Mouse (Mus musculus): ENCODE data around the gene Irf1.

The Irf1 gene

DNA sequence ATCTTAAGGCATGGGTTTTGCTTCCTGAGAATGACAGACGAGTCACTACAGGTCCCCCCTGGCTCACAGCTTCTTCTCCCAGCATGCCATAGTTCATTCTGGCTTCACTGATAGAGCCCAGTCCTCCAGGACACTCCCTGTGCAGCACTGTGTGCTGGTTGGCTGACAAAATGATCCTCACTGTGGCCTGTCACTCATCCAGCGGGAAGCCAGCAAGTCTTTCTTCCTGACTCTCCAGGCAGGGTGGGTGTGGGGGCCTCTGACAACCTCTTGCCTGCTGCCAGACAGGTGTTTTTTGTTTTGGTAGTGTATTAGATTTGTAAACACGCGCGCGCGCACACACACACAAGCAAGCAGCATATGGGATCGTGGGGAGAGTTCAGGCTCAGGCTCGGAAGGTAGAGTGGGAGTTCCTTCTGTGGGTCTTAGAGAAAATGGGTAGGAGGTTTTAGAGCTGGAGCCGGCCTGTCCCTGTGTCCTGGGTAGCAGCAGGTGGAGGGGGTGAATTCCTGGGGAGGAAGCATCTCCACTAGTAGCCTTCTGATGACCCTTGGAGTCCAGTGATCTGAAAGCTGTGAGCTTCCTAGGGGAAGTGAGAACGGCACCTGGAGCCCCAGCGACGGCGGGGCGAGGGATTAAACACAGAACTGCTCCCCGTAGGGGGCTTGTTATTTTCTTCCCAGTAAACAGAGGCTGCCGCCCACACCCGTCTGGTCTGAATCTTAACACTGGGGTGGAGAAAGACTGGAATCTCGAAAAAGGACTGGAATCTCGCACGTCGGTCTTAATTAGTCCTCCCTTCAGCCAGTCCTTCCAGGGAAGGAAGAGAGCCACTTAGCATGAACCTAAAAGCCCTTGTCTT is 10.0 kb upstream of the Irf1 start:
- DNase-seq (ENCODE audit: low read depth in 2 of 2, low spot score in 2 of 2) = no peak

- DNase-seq (ENCODE audit: low read depth in 2 of 2, low spot score in 2 of 2) = no peak
Observed at GRCm38 (mm10) chr11:53761284-53761683, 8.5 kb upstream of the Irf1 start.

DNA sequence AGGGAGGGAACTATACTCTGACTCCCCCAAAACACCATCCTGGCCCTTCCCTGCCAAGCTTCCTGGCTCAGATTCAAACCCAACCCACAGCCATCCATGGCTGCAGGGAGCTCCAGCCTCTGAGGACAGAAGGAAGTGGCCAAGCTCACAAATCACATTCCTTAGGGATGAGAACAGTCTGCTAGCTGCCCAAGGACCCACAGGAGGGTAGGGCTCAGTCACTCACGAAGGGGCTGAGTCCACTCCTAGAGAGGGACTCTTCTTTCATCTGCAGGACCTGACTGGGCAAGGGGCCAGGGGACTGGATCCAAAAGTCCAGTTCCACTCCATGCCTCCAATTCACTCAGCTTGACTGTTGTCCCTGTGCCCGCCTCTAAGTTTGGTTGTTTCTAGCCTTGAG is 8.0 kb upstream of the Irf1 start:
- DNase-seq (ENCODE audit: low read depth in 2 of 2, low spot score in 2 of 2) = no peak

DNA sequence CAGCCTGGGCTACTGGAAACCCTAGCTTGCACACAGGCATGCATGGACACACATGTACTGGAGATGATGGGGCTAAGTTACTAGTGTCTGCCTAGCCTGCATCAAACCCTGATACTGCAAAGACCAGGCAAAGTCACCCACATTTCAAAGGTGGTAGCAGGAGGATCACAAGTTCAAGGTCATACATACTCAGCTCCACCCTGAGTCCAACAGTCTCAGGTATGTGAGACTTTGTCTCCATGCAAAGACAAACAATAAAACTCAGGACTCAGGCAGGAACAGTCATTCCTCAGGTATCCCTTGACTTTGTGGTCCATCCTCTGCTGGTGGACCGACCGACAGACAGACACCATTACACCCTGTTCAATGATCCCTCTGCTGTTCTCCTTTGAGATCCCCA is 7.4 kb upstream of the Irf1 start:
- no peak for DNase-seq (ENCODE audit: low read depth in 2 of 2, low spot score in 2 of 2)

- DNase-seq (ENCODE audit: low read depth in 2 of 2, low spot score in 2 of 2) = peak in 1 of 2 experiments; percentile 53
Observed at GRCm38 (mm10) chr11:53762827-53763495, 6.9 kb upstream of the Irf1 start.

DNA sequence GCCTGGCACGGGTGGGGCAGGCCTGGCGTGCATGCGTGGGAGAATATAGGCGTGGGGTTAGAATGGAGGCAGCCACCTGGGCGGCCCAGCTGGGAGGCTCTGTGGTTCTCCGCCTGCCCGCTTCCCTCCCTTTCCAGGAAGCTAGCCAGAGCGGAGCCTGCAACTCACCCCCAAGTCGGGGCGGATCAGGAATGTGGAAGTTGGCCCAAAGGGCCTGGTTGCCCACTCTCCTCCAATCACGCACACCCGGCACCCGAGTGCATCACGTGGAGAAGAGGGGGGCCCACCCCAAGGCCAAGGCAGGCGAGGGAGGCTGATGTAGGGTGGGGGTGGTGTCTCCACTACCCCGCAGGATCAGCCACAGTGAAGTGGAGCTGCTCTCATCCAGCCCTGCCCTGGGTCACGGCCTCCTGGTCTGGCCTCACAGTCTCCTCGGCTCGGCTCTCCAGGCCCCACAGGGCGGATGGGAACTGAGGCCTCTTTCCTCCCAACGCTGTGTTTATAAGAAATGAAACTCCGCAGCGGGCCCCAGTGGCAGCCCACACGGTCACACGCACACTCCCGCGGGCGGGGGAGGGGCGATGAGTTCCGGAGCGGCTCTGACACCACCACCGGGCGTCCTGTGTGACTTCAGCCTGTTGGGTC is 6.2 kb upstream of the Irf1 start:
- peak; percentile 90 to 94 for DNase-seq (ENCODE audit: low read depth in 2 of 2, low spot score in 2 of 2)

GRCm38 (mm10) chr11:53764581-53764980 is 5.2 kb upstream of the Irf1 start:
- DNase-seq (ENCODE audit: low read depth in 2 of 2, low spot score in 2 of 2) = no peak

GRCm38 (mm10) chr11:53768422-53769184 is 1.2 kb upstream of the Irf1 start:
- DNase-seq (ENCODE audit: low read depth in 2 of 2, low spot score in 2 of 2) = no peak

DNA sequence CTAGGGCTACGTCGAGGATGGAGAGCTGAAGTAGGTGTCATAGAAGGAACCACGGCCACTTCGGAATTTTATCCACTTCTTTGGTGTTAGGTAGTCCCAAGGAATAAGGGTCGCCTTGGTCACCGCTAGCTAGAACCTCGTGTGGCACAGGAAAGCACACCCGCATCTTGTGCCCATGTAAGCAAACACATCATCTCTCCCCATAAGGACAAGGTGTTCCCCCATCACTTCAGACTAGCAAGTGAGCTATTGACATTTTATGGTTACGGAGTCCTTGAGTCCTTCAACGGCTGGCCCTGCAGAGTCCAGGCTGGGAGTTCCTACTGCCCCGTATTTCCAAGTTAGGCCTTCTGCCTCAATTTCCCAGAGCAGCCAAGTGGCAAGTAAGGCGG is 633 bp upstream of the Irf1 start:
- DNase-seq (ENCODE audit: low read depth in 2 of 2, low spot score in 2 of 2) = no peak

DNA sequence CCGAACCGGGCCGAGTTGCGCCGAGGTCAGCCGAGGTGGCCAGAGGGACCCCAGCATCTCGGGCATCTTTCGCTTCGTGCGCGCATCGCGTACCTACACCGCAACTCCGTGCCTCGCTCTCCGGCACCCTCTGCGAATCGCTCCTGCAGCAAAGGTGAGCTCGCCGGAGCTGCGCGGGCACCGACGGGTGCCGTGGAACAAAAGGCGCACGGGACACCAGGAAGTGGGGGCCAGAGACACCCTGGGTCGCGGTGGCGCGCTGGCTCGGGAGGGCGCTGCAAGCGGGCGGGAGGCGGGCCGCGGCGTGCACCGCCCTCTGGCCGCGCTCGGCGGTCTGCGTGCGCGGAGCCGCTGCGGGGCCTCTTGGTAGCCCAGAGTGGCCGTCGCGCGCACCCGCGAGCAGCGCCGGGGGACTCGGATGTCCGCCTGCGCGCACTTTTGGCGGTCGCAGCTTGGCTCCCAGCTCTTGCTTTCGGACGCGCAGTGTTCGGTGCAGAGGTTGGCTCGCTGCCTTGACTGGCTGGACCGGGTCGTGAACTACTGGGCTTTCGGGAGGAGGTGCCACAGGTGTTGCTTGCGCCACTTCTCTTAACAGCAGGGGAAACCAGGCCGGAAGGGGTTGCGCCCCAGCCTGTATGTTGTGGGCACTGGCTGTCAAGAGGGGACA is 444 bp downstream of the Irf1 start:
- DNase-seq (ENCODE audit: low read depth in 2 of 2, low spot score in 2 of 2) = peak; percentile 59

DNA sequence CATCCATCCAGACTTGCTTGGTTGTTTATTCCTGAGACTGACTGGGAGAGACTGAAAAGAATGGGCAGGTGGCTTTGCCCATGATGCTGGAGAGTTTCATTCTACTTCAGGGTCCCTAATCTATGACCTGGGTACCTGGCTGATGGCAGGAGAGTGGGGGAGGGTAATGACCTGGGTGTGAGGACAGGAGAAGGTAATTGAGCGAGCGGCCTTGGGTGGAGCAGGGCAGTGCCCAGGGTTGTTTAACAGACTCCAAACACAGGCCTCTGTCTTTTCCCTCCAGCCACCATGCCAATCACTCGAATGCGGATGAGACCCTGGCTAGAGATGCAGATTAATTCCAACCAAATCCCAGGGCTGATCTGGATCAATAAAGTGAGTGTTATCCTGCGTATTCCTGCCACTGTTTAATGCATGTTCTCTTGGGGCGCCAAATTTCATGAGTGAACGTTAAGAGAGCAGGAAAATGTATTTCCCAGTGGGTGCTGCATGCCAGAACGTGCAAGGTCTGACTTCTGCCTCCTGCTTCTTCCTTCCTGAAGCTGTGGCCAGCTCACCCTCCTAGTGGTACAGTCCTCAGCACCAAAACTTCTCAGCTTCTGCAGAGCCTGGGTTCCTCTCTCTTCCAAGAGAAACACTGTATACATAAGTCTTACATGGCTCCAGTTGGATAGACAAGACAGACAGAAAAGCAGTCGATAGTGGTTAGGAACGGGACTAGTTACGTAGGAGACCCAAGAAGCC is 1.4 kb downstream of the Irf1 start:
- no peak for DNase-seq (ENCODE audit: low read depth in 2 of 2, low spot score in 2 of 2)

- DNase-seq (ENCODE audit: low read depth in 2 of 2, low spot score in 2 of 2) = no peak
Observed at GRCm38 (mm10) chr11:53772536-53772935, 2.7 kb downstream of the Irf1 start.

DNA sequence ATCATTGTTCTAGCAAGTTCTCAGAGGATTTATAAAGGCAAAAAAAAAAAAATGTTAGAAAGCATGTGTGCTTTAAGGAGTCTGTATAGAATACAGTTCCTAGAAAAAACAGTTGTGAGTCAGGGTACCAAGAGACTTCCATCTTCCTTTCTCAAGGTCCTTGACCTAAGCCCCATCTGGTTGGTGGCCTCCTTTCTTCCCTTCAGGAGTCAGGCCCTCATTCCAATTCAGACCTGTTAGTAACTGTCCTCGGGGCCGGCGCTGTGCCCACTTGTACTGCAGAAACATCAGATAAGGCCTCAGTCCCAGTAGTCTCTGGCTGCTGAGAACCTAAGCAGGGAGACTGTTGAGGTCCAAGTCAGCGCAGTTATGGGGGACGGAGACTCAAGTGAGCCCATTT is 3.3 kb downstream of the Irf1 start, which contains the start of gene Gm17334:
Gene Gm17334, minus strand, starts transcription at position 101 of the 400 bp plus-strand sequence.
- DNase-seq (ENCODE audit: low read depth in 2 of 2, low spot score in 2 of 2) = no peak

DNA sequence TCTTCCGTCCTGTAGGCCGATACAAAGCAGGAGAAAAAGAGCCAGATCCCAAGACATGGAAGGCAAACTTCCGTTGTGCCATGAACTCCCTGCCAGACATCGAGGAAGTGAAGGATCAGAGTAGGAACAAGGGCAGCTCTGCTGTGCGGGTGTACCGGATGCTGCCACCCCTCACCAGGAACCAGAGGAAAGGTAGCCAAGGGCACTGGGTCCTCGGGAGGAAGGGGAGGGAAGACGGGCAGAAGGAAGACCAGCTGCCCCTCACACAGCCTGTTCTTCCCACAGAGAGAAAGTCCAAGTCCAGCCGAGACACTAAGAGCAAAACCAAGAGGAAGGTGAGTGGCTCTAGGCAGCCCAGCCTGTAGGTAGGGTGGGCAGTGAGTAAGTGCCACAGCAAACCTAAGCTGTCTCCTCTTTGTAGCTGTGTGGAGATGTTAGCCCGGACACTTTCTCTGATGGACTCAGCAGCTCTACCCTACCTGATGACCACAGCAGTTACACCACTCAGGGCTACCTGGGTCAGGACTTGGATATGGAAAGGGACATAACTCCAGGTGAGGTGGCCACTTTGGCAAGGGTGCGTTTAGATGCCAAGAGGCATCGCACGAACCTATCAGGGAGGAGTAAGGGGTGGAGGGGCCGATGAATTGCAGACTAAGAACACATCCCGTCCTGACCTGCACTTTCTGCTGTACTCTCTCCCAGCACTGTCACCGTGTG is 4.0 kb downstream of the Irf1 start:
- DNase-seq (ENCODE audit: low read depth in 2 of 2, low spot score in 2 of 2) = no peak

DNA sequence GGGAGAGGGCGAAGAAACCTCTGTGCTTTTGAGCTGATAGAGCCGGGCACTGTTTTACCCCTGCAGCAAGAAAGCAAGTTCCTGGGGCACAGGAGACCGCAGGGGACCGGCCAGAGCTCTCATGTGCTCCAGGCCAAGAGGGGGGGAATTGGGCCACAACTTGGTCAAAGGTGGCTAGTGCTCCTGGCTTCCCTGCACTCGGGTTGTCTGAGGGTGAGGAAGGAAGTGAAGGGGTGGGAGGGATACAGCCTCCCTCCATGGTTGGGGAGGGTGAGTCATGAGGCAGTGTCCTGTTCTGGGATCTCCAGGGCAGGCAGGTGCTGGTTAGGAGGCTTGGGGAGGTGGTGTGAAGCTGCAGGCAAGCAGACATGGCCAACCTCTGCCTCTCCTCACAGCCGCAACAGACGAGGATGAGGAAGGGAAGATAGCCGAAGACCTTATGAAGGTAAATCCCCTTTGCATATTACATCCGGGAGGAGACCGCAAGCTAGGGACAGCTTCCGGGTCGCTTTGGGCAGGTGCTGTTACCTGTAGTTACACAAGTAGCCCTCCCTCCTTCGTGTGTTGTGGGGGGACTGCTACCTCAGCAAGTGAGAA is 4.9 kb downstream of the Irf1 start:
- DNase-seq (ENCODE audit: low read depth in 2 of 2, low spot score in 2 of 2) = no peak

- DNase-seq (ENCODE audit: low read depth in 2 of 2, low spot score in 2 of 2) = no peak
Observed at GRCm38 (mm10) chr11:53777736-53778135, 7.9 kb downstream of the Irf1 start.

- no peak for DNase-seq (ENCODE audit: low read depth in 2 of 2, low spot score in 2 of 2)
Observed at GRCm38 (mm10) chr11:53778455-53778854, 8.6 kb downstream of the Irf1 start.

DNA sequence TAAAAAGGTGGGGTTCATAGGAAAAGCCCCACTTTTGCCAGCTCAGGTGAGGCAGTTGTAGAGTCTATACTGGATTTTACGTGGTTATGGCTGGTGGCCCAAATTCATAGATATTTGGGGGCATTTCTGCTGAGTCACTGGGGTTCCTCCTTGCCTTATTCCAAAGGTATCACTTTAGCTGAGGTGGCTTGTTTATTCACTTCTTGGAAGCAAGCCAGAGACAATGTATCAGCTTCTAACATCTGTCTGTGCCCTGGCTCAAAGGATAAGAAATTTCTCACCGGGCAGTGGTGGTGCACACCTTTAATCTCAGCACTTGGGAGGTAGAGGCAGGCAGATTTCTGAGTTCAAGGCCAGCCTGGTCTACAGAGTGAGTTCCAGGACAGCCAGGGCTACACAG is 10.0 kb downstream of the Irf1 start:
- DNase-seq (ENCODE audit: low read depth in 2 of 2, low spot score in 2 of 2) = no peak

GRCm38 (mm10) chr11:53780262-53780661 is 10.4 kb downstream of the Irf1 start:
- DNase-seq (ENCODE audit: low read depth in 2 of 2, low spot score in 2 of 2) = no peak

Measured in CD8-positive naive resting alpha-beta T cell, adult 2 months (primary cell).